In the genomic region with DNA sequence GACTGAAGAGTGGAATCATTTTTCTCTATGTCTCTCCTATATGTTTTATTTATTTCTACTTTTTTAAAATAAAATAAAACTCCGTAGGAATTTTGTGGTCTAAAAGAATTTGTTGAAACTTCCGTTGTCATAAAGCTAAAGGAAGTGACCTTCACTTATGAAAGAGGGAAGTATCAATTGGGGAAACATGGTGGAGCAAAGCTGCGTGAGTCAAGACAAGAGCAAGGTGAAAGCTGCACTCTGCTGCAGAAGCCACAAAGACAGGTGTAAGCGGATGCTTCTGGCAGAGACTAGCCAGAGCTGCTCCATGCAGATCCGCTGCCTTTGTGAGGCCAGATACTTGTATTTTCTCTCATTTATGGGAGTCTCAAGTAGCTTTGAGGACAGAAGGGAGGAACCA, we compare ENCODE assay signal across 28 mouse cellular contexts. TPM values are rescaled to one million over a fixed set of nuclear protein-coding genes. Genes with fewer than 3 reads are reported as not detected.
DNase-seq lines count a peak whose midpoint lies in the region; ATAC-seq and TF ChIP-seq lines count a peak whose summit lies in the region.
"Had no signal": no experiment of that assay in that cellular context is flagged by ENCODE, and none has a peak within 500 bp of the region (broad histone marks: within the 10 kb centered on the region; RNA-seq: fewer than 3 reads in every experiment).

No protein-coding gene starts in this region.

- 69% methylated on average over 5 of the region's 5 CpGs for WGBS in kidney, adult 2 months
- 89% methylated on average over 5 of the region's 5 CpGs for WGBS in cerebellum, adult 2 months

- TF ChIP-seq POLR2A in kidney, adult 2 months (IDR thresholded peaks at IDR 0.05; ENCODE audit: low read depth, low read length), result no peak
- TF ChIP-seq POLR2A in cerebellum, adult 2 months (IDR thresholded peaks at IDR 0.05; ENCODE audit: borderline replicate concordance, insufficient read depth, low read length), result no peak

- intact Hi-C loops in gastrocnemius, postnatal 36 days (cut with DNase I), result no loop called here

- DNase-seq in kidney, adult 2 months, result no peak
- DNase-seq in kidney, adult 8-10 months, result no peak
- DNase-seq in gastrocnemius, postnatal 36 days, result no peak
- no peak for DNase-seq in cerebellum, postnatal 4 days (ENCODE audit: low spot score in 2 of 2)
- no peak for DNase-seq in adrenal gland, postnatal 36 days
- DNase-seq in cerebellum, adult 2 months, result no peak
- DNase-seq: adrenal gland, postnatal 25 days; cerebellum, adult 11-12 months; cerebellum, postnatal 10 days; heart, adult 2 months had no signal

- ATAC-seq in hematopoietic stem cell, adult 5-6 weeks (replicated peaks in 1 of 2; ENCODE audit: insufficient read depth in 1 of 2, low FRiP score in 2 of 2, low TSS enrichment in 1 of 2, low read depth in 1 of 2, poor library complexity in 2 of 2, severe bottlenecking in 2 of 2), result peak; percentile 42 to 57; a peak in 2 of 4 replicates
- peak; percentile 67 for ATAC-seq in megakaryocyte progenitor cell, adult 5-6 weeks (replicated peaks; ENCODE audit: poor library complexity)
- ATAC-seq: activated CD4-positive, CD25-positive, alpha-beta regulatory T cell, adult 4 months; forebrain, embryonic 15.5 days; hindbrain, embryonic 16.5 days; inflammation-experienced regulatory T-cells, adult 6 months; Patski had no signal

- peaks cover 12% of the 10 kb centered on the region; the same call in 1 of the 2 replicates for H3K4me1 ChIP-seq in kidney, adult 2 months (ENCODE audit: control insufficient read depth, insufficient read depth, low read length)
- H3K4me1 ChIP-seq in cerebellum, adult 2 months (ENCODE audit: control insufficient read depth, insufficient read depth, low read length), result no peaks in the 10 kb centered on the region
- H3K4me1 ChIP-seq: embryonic facial prominence, embryonic 12.5 days; forebrain, embryonic 15.5 days; heart, embryonic 12.5 days; hindbrain, embryonic 12.5 days had no signal

- TF ChIP-seq CTCF in kidney, adult 2 months (conservative IDR thresholded peaks at IDR 0.05; ENCODE audit: insufficient read depth, insufficient read length, low read depth, low read length), result no peak
- no peak for TF ChIP-seq CTCF in cerebellum, adult 2 months (IDR thresholded peaks at IDR 0.05; ENCODE audit: borderline replicate concordance, insufficient read depth, low read depth, low read length)

- H3K27ac ChIP-seq in kidney, adult 2 months (ENCODE audit: insufficient read depth, low read depth, low read length), result peak overlapping the region; percentile 60; the same call in 1 of the 2 replicates
- H3K27ac ChIP-seq in cerebellum, adult 2 months (ENCODE audit: insufficient read depth, low read length), result no peak overlapping the region
- H3K27ac ChIP-seq: embryonic facial prominence, embryonic 12.5 days; forebrain, embryonic 15.5 days; heart, adult 2 months; hindbrain, embryonic 12.5 days had no signal

- H3K36me3 ChIP-seq in kidney, adult 2 months (ENCODE audit: control insufficient read depth, insufficient read depth, low read length), result no peaks in the 10 kb centered on the region
- H3K36me3 ChIP-seq: embryonic facial prominence, embryonic 12.5 days; forebrain, embryonic 15.5 days; heart, embryonic 12.5 days; hindbrain, embryonic 12.5 days had no signal

- H3K27me3 ChIP-seq in kidney, adult 2 months (replicated peaks; ENCODE audit: control insufficient read depth, insufficient read depth, low read length), result no peaks in the 10 kb centered on the region
- H3K27me3 ChIP-seq in cerebellum, adult 2 months (ENCODE audit: control insufficient read depth, insufficient read depth, low read length), result no peaks in the 10 kb centered on the region
- H3K27me3 ChIP-seq: embryonic facial prominence, embryonic 12.5 days; forebrain, embryonic 15.5 days; hindbrain, embryonic 12.5 days had no signal

- H3K4me3 ChIP-seq in kidney, adult 2 months (ENCODE audit: insufficient read depth, low read depth, low read length), result no peak overlapping the region
- H3K4me3 ChIP-seq in cerebellum, adult 2 months (replicated peaks; ENCODE audit: insufficient read depth, low read depth, low read length), result no peak overlapping the region
- H3K4me3 ChIP-seq: embryonic facial prominence, embryonic 12.5 days; forebrain, embryonic 15.5 days; heart, adult 2 months; heart, embryonic 12.5 days; hindbrain, embryonic 12.5 days had no signal

RNA-seq across cellular contexts. Expression of a gene that starts 7.6 kb away (rescaled TPM):
- not detected in 2 replicates for polyA plus RNA-seq in kidney, adult 2 months (2012; rRNA removed)
- total RNA-seq in hematopoietic stem cell, adult 5-6 weeks (2017), result not detected in 2 replicates
- not detected in 2 replicates for total RNA-seq in megakaryocyte progenitor cell, adult 5-6 weeks (2015)
- total RNA-seq in megakaryocyte progenitor cell, adult 5-6 weeks (2017), result not detected in 2 replicates
- total RNA-seq in gastrocnemius, postnatal 36 days (2021), result not detected
- total RNA-seq in adrenal gland, postnatal 36 days (2021), result not detected
- not detected in 2 replicates for polyA plus RNA-seq in cerebellum, adult 2 months (2012; rRNA removed)
- total RNA-seq: adrenal gland, adult 18-20 months; adrenal gland, postnatal 25 days; gastrocnemius, adult 8-10 months; gastrocnemius, postnatal 4 days; heart, adult 2 months; heart, postnatal 25 days had no signal
- polyA plus RNA-seq: activated CD4-positive, CD25-positive, alpha-beta regulatory T cell, adult 4 months; C2C12; cortical plate, adult 2 months; embryonic facial prominence, embryonic 12.5 days; forebrain, embryonic 11.5 days; forebrain, embryonic 15.5 days; heart, adult 2 months; heart, embryonic 12.5 days; heart, embryonic 16.5 days; hindbrain, embryonic 12.5 days; hindbrain, embryonic 16.5 days; inflammation-experienced regulatory T-cells, adult 6 months; Patski had no signal

RNA-seq across cellular contexts. Expression of a gene that starts 15.1 kb away (rescaled TPM):
- polyA plus RNA-seq in kidney, adult 2 months (2012; rRNA removed), result not detected in 2 replicates
- total RNA-seq in hematopoietic stem cell, adult 5-6 weeks (2017), result not detected in 2 replicates
- total RNA-seq in megakaryocyte progenitor cell, adult 5-6 weeks (2015), result not detected in 2 replicates
- total RNA-seq in megakaryocyte progenitor cell, adult 5-6 weeks (2017), result not detected in 2 replicates
- not detected for total RNA-seq in gastrocnemius, postnatal 36 days (2021)
- total RNA-seq in adrenal gland, postnatal 36 days (2021), result not detected
- polyA plus RNA-seq in cerebellum, adult 2 months (2012; rRNA removed), result not detected in 2 replicates
- total RNA-seq: adrenal gland, adult 18-20 months; adrenal gland, postnatal 25 days; gastrocnemius, adult 8-10 months; gastrocnemius, postnatal 4 days; heart, adult 2 months; heart, postnatal 25 days had no signal
- polyA plus RNA-seq: activated CD4-positive, CD25-positive, alpha-beta regulatory T cell, adult 4 months; C2C12; cortical plate, adult 2 months; embryonic facial prominence, embryonic 12.5 days; forebrain, embryonic 11.5 days; forebrain, embryonic 15.5 days; heart, adult 2 months; heart, embryonic 12.5 days; heart, embryonic 16.5 days; hindbrain, embryonic 12.5 days; hindbrain, embryonic 16.5 days; inflammation-experienced regulatory T-cells, adult 6 months; Patski had no signal

RNA-seq across cellular contexts. Expression of a gene that starts 22.1 kb away (rescaled TPM):
- polyA plus RNA-seq in kidney, adult 2 months (2012; rRNA removed), result not detected in 2 replicates
- total RNA-seq in hematopoietic stem cell, adult 5-6 weeks (2017), result not detected in 2 replicates
- total RNA-seq in megakaryocyte progenitor cell, adult 5-6 weeks (2015), result not detected in 2 replicates
- total RNA-seq in megakaryocyte progenitor cell, adult 5-6 weeks (2017), result not detected in 2 replicates
- not detected for total RNA-seq in gastrocnemius, postnatal 36 days (2021)
- total RNA-seq in adrenal gland, postnatal 36 days (2021), result not detected
- not detected in 2 replicates for polyA plus RNA-seq in cerebellum, adult 2 months (2012; rRNA removed)
- total RNA-seq: adrenal gland, adult 18-20 months; adrenal gland, postnatal 25 days; gastrocnemius, adult 8-10 months; gastrocnemius, postnatal 4 days; heart, adult 2 months; heart, postnatal 25 days had no signal
- polyA plus RNA-seq: activated CD4-positive, CD25-positive, alpha-beta regulatory T cell, adult 4 months; C2C12; cortical plate, adult 2 months; embryonic facial prominence, embryonic 12.5 days; forebrain, embryonic 11.5 days; forebrain, embryonic 15.5 days; heart, adult 2 months; heart, embryonic 12.5 days; heart, embryonic 16.5 days; hindbrain, embryonic 12.5 days; hindbrain, embryonic 16.5 days; inflammation-experienced regulatory T-cells, adult 6 months; Patski had no signal

RNA-seq across cellular contexts. Expression of a gene that starts 22.8 kb away (rescaled TPM):
- polyA plus RNA-seq in kidney, adult 2 months (2012; rRNA removed), result 0.26 and 0.34 TPM in 2 replicates
- total RNA-seq in hematopoietic stem cell, adult 5-6 weeks (2017), result 2.2 TPM in 1 of 2 replicates, not detected in the other
- total RNA-seq in megakaryocyte progenitor cell, adult 5-6 weeks (2015), result 0.56 TPM in 1 of 2 replicates, not detected in the other
- 1.2 and 1.5 TPM in 2 replicates for total RNA-seq in megakaryocyte progenitor cell, adult 5-6 weeks (2017)
- total RNA-seq in gastrocnemius, postnatal 36 days (2021), result under 1 TPM in 1 of 2 experiments, not detected in 1; 0.42 TPM
- total RNA-seq in adrenal gland, postnatal 36 days (2021), result under 1 TPM; 0.36 to 0.60 TPM
- 0.59 and 1.2 TPM in 2 replicates for polyA plus RNA-seq in cerebellum, adult 2 months (2012; rRNA removed)
- polyA plus RNA-seq: activated CD4-positive, CD25-positive, alpha-beta regulatory T cell, adult 4 months; inflammation-experienced regulatory T-cells, adult 6 months had no signal

RNA-seq across cellular contexts. Expression of a gene that starts 23.5 kb away (rescaled TPM):
- polyA plus RNA-seq in kidney, adult 2 months (2012; rRNA removed), result 18.1 and 19.2 TPM in 2 replicates
- 101 and 115 TPM in 2 replicates for total RNA-seq in hematopoietic stem cell, adult 5-6 weeks (2017)
- total RNA-seq in megakaryocyte progenitor cell, adult 5-6 weeks (2015), result 48.8 and 49.8 TPM in 2 replicates
- total RNA-seq in megakaryocyte progenitor cell, adult 5-6 weeks (2017), result 70.2 and 85.6 TPM in 2 replicates
- 10 to 100 TPM; 43.9 to 50.4 TPM for total RNA-seq in gastrocnemius, postnatal 36 days (2021)
- total RNA-seq in adrenal gland, postnatal 36 days (2021), result 10 to 100 TPM; 82.5 to 89.7 TPM
- 43.6 and 44.7 TPM in 2 replicates for polyA plus RNA-seq in cerebellum, adult 2 months (2012; rRNA removed)
